Mouse (Mus musculus) forebrain, postnatal 0 days (tissue): Measurements from ENCODE around the gene Ralgps2. TPM values are rescaled to one million over a fixed set of nuclear protein-coding genes. Genes with fewer than 3 reads are reported as not detected.

Experiments
- ATAC-seq: fragments of 200-750 bp; cut with Nextera tagmentation; 2 replicates; pipeline ENCODE4 v1.8.0; 2017; ENCODE audit warnings: mild to moderate bottlenecking, moderate library complexity
- DNase-seq: peaks from one replicate; pipeline ENCODE4 v3.0.0-alpha.2; 2015
- H3K27ac ChIP-seq: fragments of 300-500 bp; sonication (generic); 2 replicates; pipeline ENCODE4 v1.5.1; 2014; ENCODE audit warnings: low read depth, mild to moderate bottlenecking, antibody characterized with exemption, low read length, moderate library complexity, mixed read lengths
- H3K27me3 ChIP-seq: fragments of 300-500 bp; sonication (generic); 2 replicates; pipeline ENCODE4 v1.6.1; 2014; ENCODE audit warnings: mild to moderate bottlenecking, low read length, mixed read lengths; ENCODE audit not compliant: insufficient read depth
- H3K36me3 ChIP-seq: fragments of 300-500 bp; sonication (generic); 2 replicates; pipeline ENCODE4 v1.6.1; 2014; ENCODE audit warnings: mild to moderate bottlenecking, moderate library complexity; ENCODE audit not compliant: insufficient read depth
- H3K4me1 ChIP-seq: fragments of 300-500 bp; sonication (generic); 2 replicates; pipeline ENCODE4 v1.6.1; 2014; ENCODE audit warnings: antibody characterized with exemption; ENCODE audit not compliant: insufficient read depth
- H3K4me2 ChIP-seq: fragments of 300-500 bp; sonication (generic); 2 replicates; pipeline ENCODE4 v1.6.1; 2014; ENCODE audit warnings: low read depth, mild to moderate bottlenecking, moderate library complexity
- H3K4me3 ChIP-seq: fragments of 300-500 bp; sonication (generic); 2 replicates; pipeline ENCODE4 v1.5.1; 2014; ENCODE audit warnings: low read depth, low read length, mixed read lengths
- H3K9ac ChIP-seq: fragments of 300-500 bp; sonication (generic); 2 replicates; pipeline ENCODE4 v1.6.1; 2014; ENCODE audit warnings: mild to moderate bottlenecking
- H3K9me3 ChIP-seq: fragments of 300-500 bp; sonication (generic); 2 replicates; pipeline ENCODE4 v1.6.1; 2016; ENCODE audit warnings: low read length
- CTCF ChIP-seq: sonication (generic); IDR thresholded peaks from 2 replicates; pipeline ENCODE4 v1.5.1; 2016; ENCODE audit warnings: antibody characterized with exemption, control low read depth, low read depth
- WGBS: fragments of 180-500 bp; shearing (Covaris S2); extraction: QIAGEN DNeasy Blood & Tissue Kit; methylation state at CpG from one replicate; pipeline ENCODE4 v1.1.7; 2014; 5-methylcytosine and 5-hydroxymethylcytosine counted together
- polyA plus RNA-seq: library from polyadenylated mRNA; unstranded; fragments of >200 nt; fragmentation: Nextera tagmentation; extraction: Ambion mirVana; gene quantifications from 2 replicates; pipeline ENCODE4 v1.2.1, GENCODE M21; 2015
- total RNA-seq: library from RNA; depleted of rRNA; stranded (reverse); fragments of >200 nt; gene quantifications from 2 replicates; pipeline ENCODE4 v1.2.3, GENCODE M21; 2014

Ralgps2 gene
- total and polyA plus RNA-seq, 2 experiments from 2014 or later, result 85.9 to 94.9 TPM

- Histone ChIP-seq H3K9ac (no peak overlapping the region), H3K36me3 (no peaks in the 10 kb centered on the region), H3K4me2 (no peak overlapping the region), H3K9me3 (no peaks in the 10 kb centered on the region), H3K4me3 (no peak overlapping the region), H3K27ac (no peak overlapping the region), H3K27me3 (no peaks in the 10 kb centered on the region), H3K4me1 (no peaks in the 10 kb centered on the region)
- DNase-seq (no peak), ATAC-seq (no peak)
- 95% methylated on average over 2 of the region's 2 CpGs for WGBS
- no peak for TF ChIP-seq CTCF
These were observed 80.3 kb downstream of the Ralgps2 start for GRCm38 (mm10) chr1:156859156-156859555.

- H3K27me3 ChIP-seq, result no peaks in the 10 kb centered on the region
- no peaks in the 10 kb centered on the region for H3K36me3 ChIP-seq
- H3K4me3 ChIP-seq, result no peak overlapping the region
- DNase-seq (no peak), ATAC-seq (no peak)
- H3K4me1 ChIP-seq, result no peaks in the 10 kb centered on the region
- TF ChIP-seq CTCF, result no peak
- no peak overlapping the region for H3K27ac ChIP-seq
- no peak overlapping the region for H3K4me2 ChIP-seq
- 78% methylated on average over 2 of the region's 2 CpGs for whole genome bisulfite sequencing
- H3K9me3 ChIP-seq, result no peaks in the 10 kb centered on the region
- no peak overlapping the region for H3K9ac ChIP-seq
These were observed 82.8 kb downstream of the Ralgps2 start for GRCm38 (mm10) chr1:156856666-156857065.

DNA sequence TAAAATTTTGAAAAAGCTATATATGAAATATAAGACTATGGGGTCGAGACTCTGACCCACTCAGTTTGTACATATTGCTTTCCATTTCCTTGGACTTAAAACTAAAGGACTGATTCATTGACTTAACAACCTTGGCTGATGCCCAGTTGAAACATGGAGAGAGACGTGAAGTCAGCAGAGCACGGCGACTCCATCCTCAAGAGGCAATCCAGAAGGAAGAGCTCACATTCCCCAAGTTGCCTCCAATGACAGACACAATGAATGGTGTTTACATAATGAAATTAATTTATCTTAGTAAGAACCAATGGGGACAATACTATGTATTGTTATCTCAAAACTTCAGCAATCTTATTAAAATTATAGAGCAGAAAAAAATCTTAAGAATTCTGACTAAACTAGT is 84.9 kb downstream of the Ralgps2 start:
- H3K4me2 ChIP-seq, result no peak overlapping the region
- H3K4me1 ChIP-seq, result no peaks in the 10 kb centered on the region
- H3K9me3 ChIP-seq, result no peaks in the 10 kb centered on the region
- H3K27ac ChIP-seq, result no peak overlapping the region
- H3K4me3 ChIP-seq, result no peak overlapping the region
- DNase-seq (no peak), ATAC-seq (no peak)
- TF ChIP-seq CTCF, result no peak
- H3K27me3 ChIP-seq, result no peaks in the 10 kb centered on the region
- H3K9ac ChIP-seq, result no peak overlapping the region
- no peaks in the 10 kb centered on the region; the same call in 1 of the 2 replicates for H3K36me3 ChIP-seq
- WGBS, result 95% methylated on average over 4 of the region's 4 CpGs

DNA sequence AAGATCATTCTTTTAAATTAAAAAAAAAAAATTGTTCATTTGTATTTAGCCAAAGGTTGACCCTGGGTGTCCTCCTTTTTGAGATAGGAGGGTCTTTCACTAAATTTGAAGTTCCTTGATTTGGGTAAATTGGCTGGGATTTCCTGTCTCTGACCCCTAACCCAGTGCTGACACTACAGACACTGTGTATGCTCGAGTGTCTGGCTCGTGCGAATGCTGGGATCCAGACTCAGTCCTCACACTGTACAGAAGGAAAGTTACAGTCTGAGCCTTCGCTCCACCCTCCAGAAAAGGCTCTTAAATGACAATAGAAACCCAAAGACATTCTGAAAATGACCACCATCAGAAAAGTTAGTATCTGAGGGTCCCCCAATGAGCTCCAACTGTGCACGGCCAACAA is 86.6 kb downstream of the Ralgps2 start:
- H3K4me2 ChIP-seq, result no peak overlapping the region
- ATAC-seq (no peak), DNase-seq (no peak)
- H3K9me3 ChIP-seq, result no peaks in the 10 kb centered on the region
- 80% methylated on average over 5 of the region's 5 CpGs for WGBS
- H3K4me1 ChIP-seq, result no peaks in the 10 kb centered on the region
- no peak overlapping the region for H3K9ac ChIP-seq
- H3K27ac ChIP-seq, result no peak overlapping the region
- no peaks in the 10 kb centered on the region for H3K27me3 ChIP-seq
- H3K36me3 ChIP-seq, result no peaks in the 10 kb centered on the region; the same call in 1 of the 2 replicates
- H3K4me3 ChIP-seq, result no peak overlapping the region
- TF ChIP-seq CTCF, result no peak

GRCm38 (mm10) chr1:156852409-156852808 is 87.0 kb downstream of the Ralgps2 start:
- ATAC-seq, result no peak
- Histone ChIP-seq H3K9me3 (no peaks in the 10 kb centered on the region), H3K36me3 (no peaks in the 10 kb centered on the region; the same call in 1 of the 2 replicates), H3K9ac (no peak overlapping the region), H3K27me3 (no peaks in the 10 kb centered on the region), H3K4me2 (no peak overlapping the region), H3K27ac (no peak overlapping the region), H3K4me1 (no peaks in the 10 kb centered on the region), H3K4me3 (no peak overlapping the region)
- 84% methylated on average over 9 of the region's 9 CpGs for WGBS
- no peak for TF ChIP-seq CTCF
- no peak for DNase-seq

- no peak overlapping the region for H3K27ac ChIP-seq
- no peak overlapping the region for H3K4me2 ChIP-seq
- no peak for ATAC-seq
- H3K36me3 ChIP-seq, result no peaks in the 10 kb centered on the region; the same call in 1 of the 2 replicates
- DNase-seq, result no peak
- H3K9me3 ChIP-seq, result no peaks in the 10 kb centered on the region
- no peak overlapping the region for H3K9ac ChIP-seq
- no peaks in the 10 kb centered on the region for H3K27me3 ChIP-seq
- TF ChIP-seq CTCF, result no peak
- H3K4me3 ChIP-seq, result no peak overlapping the region
- H3K4me1 ChIP-seq, result no peaks in the 10 kb centered on the region
- WGBS, result 82% methylated on average over 4 of the region's 4 CpGs
These were observed 92.3 kb downstream of the Ralgps2 start for GRCm38 (mm10) chr1:156847098-156847497.

- Histone ChIP-seq H3K4me1 (no peaks in the 10 kb centered on the region), H3K9me3 (no peaks in the 10 kb centered on the region), H3K9ac (no peak overlapping the region), H3K27ac (0 out of 2 replicates have a peak overlapping the region, but pooled peaks have one; percentile 9), H3K4me2 (no peak overlapping the region), H3K27me3 (no peaks in the 10 kb centered on the region), H3K36me3 (no peaks in the 10 kb centered on the region), H3K4me3 (no peak overlapping the region)
- DNase-seq, result peak; percentile 37
- 69% methylated on average over 11 of the region's 11 CpGs for WGBS
- TF ChIP-seq CTCF, result no peak
- ATAC-seq, result peak; percentile 77
These were observed 97.6 kb downstream of the Ralgps2 start for GRCm38 (mm10) chr1:156841625-156842339.
